Mouse (Mus musculus) heart, adult 2 months (tissue): ENCODE measurements at regions not wholly inside any gene's neighbourhood (a gene's known extent, or its start where the extent isn't known, plus 50 kb on each side); places are given as distances from the start of the nearest gene placed in this dataset.

Source experiments
- CTCF ChIP-seq: fragments of 200-600 bp; IDR thresholded peaks from 2 replicates; pipeline ENCODE4 v1.8.1; 2022; ENCODE audit warnings: antibody characterized with exemption, mild to moderate bottlenecking, moderate library complexity
- EP300 ChIP-seq: fragments of 200-500 bp; IDR thresholded peaks from 2 replicates; pipeline ENCODE4 v1.6.1; 2011; ENCODE audit warnings: low read depth, low read length, control low read depth; ENCODE audit not compliant: insufficient read depth

GRCm38 (mm10) chr16:46557281-46557680 lies 59.0 kb upstream of the Nectin3 start:
- TF ChIP-seq CTCF (no peak), EP300 (no peak)
